Mouse (Mus musculus): ENCODE data around the gene Fgl2.
"Not testable (repeated sequence)": the region's sequence is repeated elsewhere in the genome, so short reads cannot be mapped to it uniquely, and the experiment has no call there.

Gene Fgl2

GRCm38 (mm10) chr5:21372493-21373179 is at the start of gene Fgl2:
Gene Fgl2 (plus strand): TSS chr5:21372642.
- in situ Hi-C loops (cut with MboI; ENCODE audit: unreplicated experiment in 2 of 2), result no loop called here

GRCm38 (mm10) chr5:21326494-21326893 is 45.9 kb upstream of the Fgl2 start:
- in situ Hi-C loops (cut with MboI; ENCODE audit: unreplicated experiment in 2 of 2), result loop anchor here in 1 of 2 experiments (5.0 kb wide), 1 partner anchor 316 kb away; no protein-coding TSS in a partner anchor

GRCm38 (mm10) chr5:21328560-21328959 is 43.9 kb upstream of the Fgl2 start:
- in situ Hi-C loops (cut with MboI; ENCODE audit: unreplicated experiment in 2 of 2), result loop anchor here in 1 of 2 experiments (5.0 kb wide), 1 partner anchor 314 kb away; no protein-coding TSS in a partner anchor

GRCm38 (mm10) chr5:21329672-21330665 is 42.5 kb upstream of the Fgl2 start:
- in situ Hi-C loops (cut with MboI; ENCODE audit: unreplicated experiment in 2 of 2), result loop anchor here (5.0 kb wide), 4 partner anchors 82 to 312 kb away; no protein-coding TSS in a partner anchor

- in situ Hi-C loops (cut with MboI; ENCODE audit: unreplicated experiment in 2 of 2), result loop anchor here (5.0 kb wide), 3 partner anchors 81 to 256 kb away; no protein-coding TSS in a partner anchor
Measured at GRCm38 (mm10) chr5:21331656-21332055, 40.8 kb upstream of the Fgl2 start.

- in situ Hi-C loops (cut with MboI; ENCODE audit: unreplicated experiment in 2 of 2), result loop anchor here (5.0 kb wide), 3 partner anchors 80 to 255 kb away; no protein-coding TSS in a partner anchor
Measured at GRCm38 (mm10) chr5:21332119-21332518, 40.3 kb upstream of the Fgl2 start.

- in situ Hi-C loops (cut with MboI; ENCODE audit: unreplicated experiment in 2 of 2), result not testable (repeated sequence)
Measured at GRCm38 (mm10) chr5:21342265-21342664, 30.2 kb upstream of the Fgl2 start.

GRCm38 (mm10) chr5:21348366-21348765 is 24.1 kb upstream of the Fgl2 start:
- in situ Hi-C loops (cut with MboI; ENCODE audit: unreplicated experiment in 2 of 2), result no loop called here

- in situ Hi-C loops (cut with MboI; ENCODE audit: unreplicated experiment in 2 of 2), result no loop called here
Measured at GRCm38 (mm10) chr5:21351678-21352077, 20.8 kb upstream of the Fgl2 start.

- in situ Hi-C loops (cut with MboI; ENCODE audit: unreplicated experiment in 2 of 2), result no loop called here
Measured at GRCm38 (mm10) chr5:21358648-21359047, 13.8 kb upstream of the Fgl2 start.

- in situ Hi-C loops (cut with MboI; ENCODE audit: unreplicated experiment in 2 of 2), result no loop called here
Measured at GRCm38 (mm10) chr5:21363343-21363742, 9.1 kb upstream of the Fgl2 start.

GRCm38 (mm10) chr5:21366338-21367053 is 5.9 kb upstream of the Fgl2 start:
- in situ Hi-C loops (cut with MboI; ENCODE audit: unreplicated experiment in 2 of 2), result no loop called here

GRCm38 (mm10) chr5:21367514-21367913 is 4.9 kb upstream of the Fgl2 start:
- in situ Hi-C loops (cut with MboI; ENCODE audit: unreplicated experiment in 2 of 2), result no loop called here

GRCm38 (mm10) chr5:21370218-21370947 is 2.1 kb upstream of the Fgl2 start:
- in situ Hi-C loops (cut with MboI; ENCODE audit: unreplicated experiment in 2 of 2), result no loop called here

GRCm38 (mm10) chr5:21371920-21372319 is 522 bp upstream of the Fgl2 start:
- in situ Hi-C loops (cut with MboI; ENCODE audit: unreplicated experiment in 2 of 2), result no loop called here

GRCm38 (mm10) chr5:21373180-21373518 is 707 bp downstream of the Fgl2 start:
- in situ Hi-C loops (cut with MboI; ENCODE audit: unreplicated experiment in 2 of 2), result no loop called here

GRCm38 (mm10) chr5:21376935-21377334 is 4.5 kb downstream of the Fgl2 start:
- in situ Hi-C loops (cut with MboI; ENCODE audit: unreplicated experiment in 2 of 2), result no loop called here

- in situ Hi-C loops (cut with MboI; ENCODE audit: unreplicated experiment in 2 of 2), result no loop called here
Measured at GRCm38 (mm10) chr5:21378397-21378796, 6.0 kb downstream of the Fgl2 start.

- in situ Hi-C loops (cut with MboI; ENCODE audit: unreplicated experiment in 2 of 2), result no loop called here
Measured at GRCm38 (mm10) chr5:21381986-21382385, 9.5 kb downstream of the Fgl2 start.

GRCm38 (mm10) chr5:21382678-21383077 is 10.2 kb downstream of the Fgl2 start:
- in situ Hi-C loops (cut with MboI; ENCODE audit: unreplicated experiment in 2 of 2), result no loop called here
